Mouse (Mus musculus) forebrain, embryonic 13.5 days (tissue): ENCODE results near the gene Abhd11. TPM values are rescaled to one million over a fixed set of nuclear protein-coding genes. Genes with fewer than 3 reads are reported as not detected.
A peak's percentile ranks its signal among the peaks of the same experiment; 100 is the strongest.
"Not testable (repeated sequence)": the region's sequence is repeated elsewhere in the genome, so short reads cannot be mapped to it uniquely, and the experiment has no call there.

Experiments
- ATAC-seq: fragments of 200-750 bp; cut with Nextera tagmentation; 2 replicates; pipeline ENCODE4 v1.8.0; 2017
- H3K27ac ChIP-seq: fragments of 300-500 bp; sonication (generic); 2 replicates; pipeline ENCODE4 v1.5.1; 2015; ENCODE audit warnings: inconsistent platforms, mild to moderate bottlenecking, moderate library complexity
- H3K27me3 ChIP-seq: fragments of 300-500 bp; sonication (generic); 2 replicates; pipeline ENCODE4 v1.6.1; 2015; ENCODE audit warnings: mild to moderate bottlenecking, inconsistent platforms
- H3K36me3 ChIP-seq: fragments of 300-500 bp; sonication (generic); 2 replicates; pipeline ENCODE4 v1.6.1; 2015; ENCODE audit warnings: mild to moderate bottlenecking, inconsistent platforms; ENCODE audit not compliant: poor library complexity, severe bottlenecking
- H3K4me1 ChIP-seq: fragments of 300-500 bp; sonication (generic); 2 replicates; pipeline ENCODE4 v1.6.1; 2015; ENCODE audit warnings: inconsistent platforms
- H3K4me2 ChIP-seq: fragments of 300-500 bp; sonication (generic); 2 replicates; pipeline ENCODE4 v1.6.1; 2015; ENCODE audit warnings: inconsistent platforms, mild to moderate bottlenecking, moderate library complexity
- H3K4me3 ChIP-seq: fragments of 300-500 bp; sonication (generic); 2 replicates; pipeline ENCODE4 v1.5.1; 2015; ENCODE audit warnings: mild to moderate bottlenecking, inconsistent platforms
- H3K9ac ChIP-seq: fragments of 300-500 bp; sonication (generic); 2 replicates; pipeline ENCODE4 v1.6.1; 2015; ENCODE audit warnings: mild to moderate bottlenecking, inconsistent platforms
- H3K9me3 ChIP-seq: fragments of 300-500 bp; sonication (generic); replicated peaks from 2 replicates; pipeline ENCODE4 v1.6.1; 2016; ENCODE audit warnings: inconsistent platforms
- WGBS: fragments of 180-500 bp; shearing (Covaris S2); methylation state at CpG from one replicate; pipeline ENCODE4 v1.1.7; 2015; 5-methylcytosine and 5-hydroxymethylcytosine counted together
- polyA plus RNA-seq: library from polyadenylated mRNA; unstranded; fragments of >200 nt; fragmentation: Nextera tagmentation; extraction: Ambion mirVana; gene quantifications from 2 replicates; pipeline ENCODE4 v1.2.1, GENCODE M21; 2015

The Abhd11 gene
- polyA plus RNA-seq, 1 experiment from 2014 or later = 47.9 TPM

DNA sequence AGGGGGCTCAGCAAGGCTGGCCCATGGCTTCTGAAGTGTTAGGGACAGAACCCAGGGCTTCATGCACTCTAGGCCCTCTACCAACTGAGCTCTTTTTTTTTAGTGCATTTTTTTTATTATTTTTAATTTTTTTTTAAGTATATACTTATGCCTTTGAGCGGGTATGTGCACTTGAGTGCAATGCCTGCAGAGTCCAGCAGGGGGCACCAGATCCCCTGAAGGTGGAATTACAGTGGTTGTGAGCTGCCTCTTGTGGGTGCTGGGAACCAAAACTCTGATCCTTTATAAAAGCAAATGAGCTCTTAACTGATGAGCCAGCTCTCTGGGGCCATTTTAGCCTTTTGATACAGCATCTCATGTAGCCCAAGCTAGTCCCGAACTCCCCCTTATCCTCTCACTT is 25.6 kb downstream of the Abhd11 start:
- Histone ChIP-seq H3K4me2 (no peak overlapping the region), H3K36me3 (0 out of 2 replicates have a peak, but pooled peaks cover 7% of the 10 kb centered on the region), H3K9me3 (peaks cover 4% of the 10 kb centered on the region; the same call in 1 of the 2 replicates), H3K9ac (no peak overlapping the region), H3K27me3 (no peaks in the 10 kb centered on the region), H3K27ac (no peak overlapping the region), H3K4me1 (no peaks in the 10 kb centered on the region), H3K4me3 (no peak overlapping the region)
- ATAC-seq = no peak
- WGBS = 96% methylated on average over 2 of the region's 2 CpGs

DNA sequence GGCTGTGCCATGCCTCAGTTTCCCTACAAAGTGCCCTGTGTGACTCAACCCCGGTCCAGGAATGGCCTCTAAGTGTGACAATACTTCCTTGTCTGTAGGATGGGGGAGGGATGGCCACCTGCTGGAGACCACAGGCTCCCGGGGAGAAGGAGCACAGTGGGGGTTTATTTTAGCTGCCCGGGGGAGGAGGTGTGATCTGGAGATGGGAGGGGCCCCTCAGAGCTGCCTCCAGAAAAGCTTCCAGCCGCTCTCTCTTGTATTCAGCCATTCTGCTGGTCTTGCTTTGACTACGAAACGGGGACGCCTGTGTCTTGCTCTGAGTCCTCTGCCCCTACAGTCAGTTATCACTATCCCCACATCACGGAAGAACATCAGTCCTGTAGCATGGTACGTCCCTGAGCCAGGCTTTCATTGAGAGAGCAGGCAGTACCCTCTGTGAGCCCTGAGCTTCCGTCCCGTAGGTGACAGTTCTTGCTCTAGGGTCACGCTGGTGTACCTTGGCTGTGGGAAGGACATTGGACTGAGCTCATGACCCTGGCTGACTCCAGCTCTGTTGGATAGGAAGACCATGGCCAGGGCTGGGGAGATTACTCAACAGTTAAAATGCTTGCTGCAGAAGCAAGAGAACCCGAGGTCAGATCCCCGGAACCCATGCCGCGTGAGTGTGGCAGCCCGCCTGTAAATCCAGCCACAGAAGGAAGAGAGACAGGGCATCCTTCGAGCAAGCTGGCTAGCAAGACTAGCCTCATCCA is 26.8 kb downstream of the Abhd11 start:
- no peak overlapping the region for H3K9ac ChIP-seq
- no peaks in the 10 kb centered on the region for H3K4me1 ChIP-seq
- no peak overlapping the region for H3K4me2 ChIP-seq
- WGBS = 68% methylated on average over 18 of the region's 18 CpGs
- H3K36me3 ChIP-seq = 0 out of 2 replicates have a peak, but pooled peaks cover 7% of the 10 kb centered on the region
- no peak overlapping the region for H3K27ac ChIP-seq
- ATAC-seq = no peak
- no peaks in the 10 kb centered on the region for H3K27me3 ChIP-seq
- no peak overlapping the region for H3K4me3 ChIP-seq
- H3K9me3 ChIP-seq = peaks cover 4% of the 10 kb centered on the region; the same call in 1 of the 2 replicates

GRCm38 (mm10) chr5:135037946-135038345 is 29.0 kb downstream of the Abhd11 start:
- H3K4me3 ChIP-seq = no peak overlapping the region
- 96% methylated on average over 3 of the region's 3 CpGs for WGBS
- no peaks in the 10 kb centered on the region for H3K4me1 ChIP-seq
- no peak overlapping the region for H3K9ac ChIP-seq
- no peak overlapping the region for H3K27ac ChIP-seq
- H3K36me3 ChIP-seq = 0 out of 2 replicates have a peak, but pooled peaks cover 4% of the 10 kb centered on the region
- peaks cover 4% of the 10 kb centered on the region; the same call in 1 of the 2 replicates for H3K9me3 ChIP-seq
- ATAC-seq = no peak
- no peak overlapping the region for H3K4me2 ChIP-seq
- H3K27me3 ChIP-seq = no peaks in the 10 kb centered on the region

GRCm38 (mm10) chr5:135039541-135039940 is 30.6 kb downstream of the Abhd11 start:
- WGBS = 85% methylated on average over 9 of the region's 9 CpGs
- Histone ChIP-seq H3K27me3 (no peaks in the 10 kb centered on the region), H3K9ac (no peak overlapping the region), H3K9me3 (peaks cover 3% of the 10 kb centered on the region; the same call in 1 of the 2 replicates), H3K4me1 (no peaks in the 10 kb centered on the region), H3K36me3 (0 out of 2 replicates have a peak, but pooled peaks cover 4% of the 10 kb centered on the region), H3K4me3 (no peak overlapping the region), H3K27ac (no peak overlapping the region), H3K4me2 (no peak overlapping the region)
- ATAC-seq = no peak

DNA sequence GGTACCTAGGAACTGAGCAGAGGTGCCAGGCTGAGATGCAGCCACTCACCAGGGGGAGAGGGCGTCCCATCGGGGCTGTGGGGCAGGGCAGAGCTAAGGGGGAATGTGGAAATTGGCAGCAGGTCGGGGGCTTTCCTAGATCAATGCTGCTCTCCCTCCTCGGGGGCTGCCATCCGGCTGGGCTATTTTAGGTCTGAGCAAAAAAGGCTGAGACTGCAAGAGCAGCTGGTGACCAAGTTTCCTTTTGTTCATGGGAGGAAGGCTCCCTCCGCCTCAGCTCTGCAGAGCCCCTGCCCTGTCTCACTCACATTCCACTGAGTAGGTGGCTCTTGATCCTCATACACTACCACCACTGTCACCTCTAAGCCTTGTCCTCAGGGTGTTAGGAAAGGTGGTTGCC is 31.1 kb downstream of the Abhd11 start:
- H3K9ac ChIP-seq = peak overlapping the region; percentile 30; the same call in 1 of the 2 replicates
- no peaks in the 10 kb centered on the region for H3K9me3 ChIP-seq
- peaks cover 10% of the 10 kb centered on the region; the same call in 1 of the 2 replicates for H3K36me3 ChIP-seq
- 29% methylated on average over 6 of the region's 6 CpGs for WGBS
- no peaks in the 10 kb centered on the region for H3K27me3 ChIP-seq
- H3K4me3 ChIP-seq = no peak overlapping the region
- H3K27ac ChIP-seq = peak overlapping the region; percentile 31; the same call in 1 of the 2 replicates
- no peak for ATAC-seq
- H3K4me1 ChIP-seq = no peaks in the 10 kb centered on the region
- no peak overlapping the region for H3K4me2 ChIP-seq

DNA sequence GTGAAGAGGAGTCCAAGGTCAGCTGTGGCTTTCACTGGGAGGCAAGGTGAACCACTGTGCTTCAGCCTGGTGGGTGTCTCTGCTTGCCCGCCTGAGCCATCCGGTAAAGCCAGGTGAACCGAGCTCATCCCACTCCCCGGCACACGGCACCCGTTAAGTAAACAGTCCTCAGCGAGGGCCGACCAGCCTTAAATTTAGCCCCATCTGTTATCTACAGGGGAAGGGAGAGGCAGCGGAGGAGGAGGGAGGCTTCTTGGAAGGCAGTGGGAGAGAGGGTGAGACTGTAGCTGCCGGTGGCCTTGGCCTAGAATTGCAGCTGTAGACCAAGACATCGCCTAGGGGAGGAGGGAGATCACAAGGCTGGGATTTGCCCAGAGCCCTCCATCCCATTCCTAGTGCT is 31.8 kb downstream of the Abhd11 start:
- Histone ChIP-seq H3K4me1 (no peaks in the 10 kb centered on the region), H3K27ac (no peak overlapping the region), H3K9ac (no peak overlapping the region), H3K9me3 (no peaks in the 10 kb centered on the region), H3K4me3 (no peak overlapping the region), H3K4me2 (no peak overlapping the region), H3K36me3 (peaks cover 15% of the 10 kb centered on the region), H3K27me3 (no peaks in the 10 kb centered on the region)
- no peak for ATAC-seq
- 87% methylated on average over 11 of the region's 11 CpGs for WGBS

GRCm38 (mm10) chr5:135042105-135042788 is 33.3 kb downstream of the Abhd11 start:
- WGBS = 28% methylated on average over 19 of the region's 21 CpGs
- Histone ChIP-seq H3K9me3 (no peaks in the 10 kb centered on the region), H3K9ac (no peak overlapping the region), H3K4me3 (no peak overlapping the region), H3K27me3 (no peaks in the 10 kb centered on the region), H3K27ac (no peak overlapping the region), H3K4me2 (no peak overlapping the region), H3K4me1 (no peaks in the 10 kb centered on the region), H3K36me3 (peaks cover 17% of the 10 kb centered on the region)
- ATAC-seq = no peak

DNA sequence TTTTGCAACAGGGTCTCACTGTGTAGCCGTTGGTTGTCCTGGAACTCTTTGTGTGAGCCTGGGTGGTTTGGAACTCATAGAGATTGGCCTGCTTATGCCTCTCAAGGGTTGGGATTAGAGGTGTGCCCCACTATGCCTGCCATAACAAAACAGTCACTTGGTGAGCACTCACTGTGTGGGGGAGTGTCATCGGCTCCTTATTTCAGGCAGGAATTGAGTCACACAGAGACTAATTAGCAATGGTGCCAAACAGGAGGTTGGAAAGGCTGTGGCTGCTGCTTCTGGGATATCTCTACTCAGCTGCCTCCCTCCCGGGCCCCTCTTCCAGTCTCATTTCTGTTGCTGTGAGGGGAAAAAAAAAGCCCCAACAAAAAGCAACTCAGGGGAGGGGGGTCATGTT is 35.6 kb downstream of the Abhd11 start:
- no peak for ATAC-seq
- no peak overlapping the region for H3K27ac ChIP-seq
- no peak overlapping the region for H3K4me3 ChIP-seq
- peaks cover 26% of the 10 kb centered on the region for H3K36me3 ChIP-seq
- H3K4me1 ChIP-seq = no peaks in the 10 kb centered on the region
- no peak overlapping the region for H3K4me2 ChIP-seq
- no peaks in the 10 kb centered on the region for H3K27me3 ChIP-seq
- WGBS = 90% methylated on average over 3 of the region's 3 CpGs
- H3K9ac ChIP-seq = no peak overlapping the region
- H3K9me3 ChIP-seq = no peaks in the 10 kb centered on the region

DNA sequence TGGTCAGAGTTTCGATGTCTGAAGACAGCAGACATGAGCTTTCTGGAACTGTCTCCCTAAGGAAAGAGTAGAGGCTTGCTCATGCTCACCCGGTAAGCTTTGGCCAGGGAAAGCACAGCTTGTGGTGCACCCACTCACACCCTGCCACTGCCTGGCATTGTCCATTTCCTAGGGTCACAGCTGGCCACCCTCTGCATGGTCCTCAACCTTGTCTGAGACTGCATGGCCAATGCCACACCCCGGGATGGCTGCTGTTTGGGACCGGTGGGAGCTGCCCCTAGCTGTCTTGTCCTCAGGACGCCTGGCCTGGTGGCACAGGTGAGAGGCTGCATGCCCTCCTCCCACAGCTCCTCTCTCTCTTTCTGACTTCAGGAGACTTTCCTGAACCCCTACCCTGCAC is 39.6 kb downstream of the Abhd11 start:
- no peak overlapping the region for H3K27ac ChIP-seq
- no peak overlapping the region for H3K4me2 ChIP-seq
- no peaks in the 10 kb centered on the region for H3K9me3 ChIP-seq
- no peaks in the 10 kb centered on the region for H3K4me1 ChIP-seq
- 95% methylated on average over 5 of the region's 5 CpGs for WGBS
- H3K27me3 ChIP-seq = no peaks in the 10 kb centered on the region
- H3K9ac ChIP-seq = no peak overlapping the region
- peaks cover 46% of the 10 kb centered on the region for H3K36me3 ChIP-seq
- no peak overlapping the region for H3K4me3 ChIP-seq
- ATAC-seq = no peak

DNA sequence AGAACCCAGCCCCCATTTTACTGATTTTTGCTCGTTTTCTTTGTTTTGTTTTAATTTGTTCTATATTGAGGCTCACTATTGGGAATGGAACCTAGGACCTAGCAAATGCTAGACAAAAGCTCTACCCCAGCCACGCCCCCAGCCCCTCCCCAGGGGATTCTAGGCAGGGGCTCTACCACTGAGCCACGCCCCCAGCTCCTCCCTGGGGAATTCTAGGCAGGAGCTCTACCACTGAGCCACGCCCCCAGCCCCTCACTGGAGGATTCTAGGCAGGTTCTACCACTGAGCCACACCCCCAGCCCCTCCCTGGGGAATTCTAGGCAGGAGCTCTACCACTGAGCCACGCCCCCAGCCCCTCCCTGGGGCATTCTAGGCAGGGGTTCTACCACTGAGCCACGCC is 40.3 kb downstream of the Abhd11 start:
- 89% methylated on average over 6 of the region's 6 CpGs for WGBS

DNA sequence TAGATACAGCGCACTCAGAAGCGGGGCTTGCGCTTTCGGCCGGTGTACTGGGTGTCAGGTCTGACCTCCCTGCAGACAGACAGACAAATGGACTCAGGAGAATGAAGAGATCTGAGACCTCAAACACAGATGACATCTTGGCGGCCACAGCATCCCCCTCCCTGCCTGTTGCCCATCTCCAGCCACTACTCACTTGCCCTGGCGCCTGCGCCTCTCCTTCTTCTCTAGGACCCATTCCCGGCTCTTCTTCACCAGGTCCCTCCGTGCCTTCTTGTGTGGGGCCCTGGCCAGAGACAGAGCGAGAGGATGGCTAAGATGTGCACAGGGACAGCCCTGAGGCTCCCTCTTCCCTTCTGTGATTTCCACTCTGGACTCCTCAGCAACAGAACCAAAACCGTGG is 44.4 kb downstream of the Abhd11 start:
- Histone ChIP-seq H3K36me3 (peaks cover 76% of the 10 kb centered on the region), H3K27ac (no peak overlapping the region), H3K9ac (no peak overlapping the region), H3K9me3 (no peaks in the 10 kb centered on the region), H3K4me2 (no peak overlapping the region), H3K4me3 (no peak overlapping the region), H3K27me3 (no peaks in the 10 kb centered on the region), H3K4me1 (no peaks in the 10 kb centered on the region)
- ATAC-seq = no peak
- 92% methylated on average over 12 of the region's 12 CpGs for WGBS

More for the DNA sequence above, 40.3 kb downstream of the Abhd11 start:
- not testable (repeated sequence) for H3K27ac ChIP-seq, ATAC-seq, H3K9me3 ChIP-seq, H3K27me3 ChIP-seq, H3K9ac ChIP-seq, H3K4me2 ChIP-seq, H3K4me3 ChIP-seq, H3K4me1 ChIP-seq
- H3K36me3 ChIP-seq = peaks cover 53% of the 10 kb centered on the region
